Mouse (Mus musculus): Measurements from ENCODE around the gene Fitm2.

Gene Fitm2

DNA sequence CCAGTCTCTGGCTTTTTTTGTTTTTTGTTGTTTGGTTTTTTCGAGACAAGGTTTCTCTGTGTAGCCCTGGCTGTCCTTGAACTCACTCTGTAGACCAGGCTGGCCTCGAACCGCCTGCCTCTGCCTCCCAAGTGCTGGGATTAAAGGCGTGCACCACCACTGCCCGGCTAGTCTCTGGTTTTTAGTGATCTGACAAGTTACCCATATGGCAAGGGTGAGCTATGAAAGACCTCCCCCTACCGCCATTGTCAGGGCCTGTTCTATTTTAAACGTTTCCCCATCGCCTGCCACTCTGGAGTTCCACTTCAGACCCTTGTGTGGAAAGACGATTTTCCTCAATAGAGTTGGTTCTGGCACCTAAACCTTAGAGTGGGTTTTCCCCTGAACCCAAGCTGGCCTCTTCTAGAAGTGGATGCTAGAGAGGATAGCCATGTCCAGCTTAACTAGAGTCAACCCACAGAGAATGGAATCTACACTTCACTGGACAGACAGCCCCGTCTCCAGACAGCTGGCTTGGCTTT is 52.0 kb downstream of the Fitm2 start:
- no peak for DNase-seq

GRCm38 (mm10) chr2:163419346-163420045 is 52.9 kb downstream of the Fitm2 start:
- peak; percentile 99 for DNase-seq

- no peak for DNase-seq
Measured at GRCm38 (mm10) chr2:163418841-163419345, 53.5 kb downstream of the Fitm2 start.

DNA sequence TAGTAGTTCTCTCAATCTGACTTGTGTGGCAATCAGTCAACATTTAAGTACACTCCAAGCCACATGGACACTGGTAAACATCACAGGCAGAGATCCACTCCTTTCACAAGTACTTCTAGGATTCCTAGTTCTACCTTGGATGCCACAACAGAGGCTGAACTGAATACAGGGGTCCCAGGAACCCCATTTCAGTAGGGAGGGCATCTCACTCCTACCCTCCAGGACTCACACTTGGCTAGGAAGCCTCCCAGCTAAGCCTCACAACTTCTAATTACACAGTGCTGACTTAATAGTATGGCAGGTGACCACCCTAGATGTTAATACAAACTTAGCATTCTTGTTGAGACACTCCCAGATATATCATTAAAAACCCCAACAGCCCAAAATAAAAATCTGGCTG is 54.6 kb downstream of the Fitm2 start:
- DNase-seq: no peak

GRCm38 (mm10) chr2:163417026-163417425 is 55.4 kb downstream of the Fitm2 start:
- DNase-seq: no peak

Data from kidney, adult 11 months (tissue).